Mouse (Mus musculus): ENCODE measurements at regions not wholly inside any gene's neighbourhood (a gene's known extent, or its start where the extent isn't known, plus 50 kb on each side); places are given as distances from the start of the nearest gene placed in this dataset.
"Not testable (repeated sequence)": the region's sequence is repeated elsewhere in the genome, so short reads cannot be mapped to it uniquely, and the experiment has no call there.

GRCm38 (mm10) chr13:12726831-12727230 is 73.0 kb downstream of the Prl2c3 start:
- H3K4me2 ChIP-seq (replicated peaks); H3K36me3 ChIP-seq; ATAC-seq; H3K9ac ChIP-seq; H3K4me3 ChIP-seq (replicated peaks); H3K9me3 ChIP-seq; H3K27me3 ChIP-seq (replicated peaks); H3K27ac ChIP-seq; H3K4me1 ChIP-seq (replicated peaks): not testable (repeated sequence)

- H3K27me3 ChIP-seq (replicated peaks); H3K27ac ChIP-seq; H3K4me1 ChIP-seq (replicated peaks); H3K4me2 ChIP-seq (replicated peaks); H3K9me3 ChIP-seq; H3K9ac ChIP-seq; H3K4me3 ChIP-seq (replicated peaks); ATAC-seq; H3K36me3 ChIP-seq: not testable (repeated sequence)
- WGBS = 84% methylated on average over 7 of the region's 7 CpGs
Measured at GRCm38 (mm10) chr13:12717972-12718546, 81.8 kb downstream of the Prl2c3 start.

GRCm38 (mm10) chr13:12711471-12712273 is 88.2 kb downstream of the Prl2c3 start:
- H3K9me3 ChIP-seq = no peaks in the 10 kb centered on the region
- no peak overlapping the region for H3K4me2 ChIP-seq (replicated peaks)
- ATAC-seq = no peak
- no peak overlapping the region for H3K4me3 ChIP-seq (replicated peaks)
- WGBS = 71% methylated on average over 7 of the region's 7 CpGs
- no peaks in the 10 kb centered on the region for H3K4me1 ChIP-seq (replicated peaks)
- H3K27me3 ChIP-seq (replicated peaks) = no peaks in the 10 kb centered on the region
- H3K27ac ChIP-seq = no peak overlapping the region
- no peaks in the 10 kb centered on the region for H3K36me3 ChIP-seq
- H3K9ac ChIP-seq = no peak overlapping the region

GRCm38 (mm10) chr13:12702804-12703612 is 96.9 kb downstream of the Prl2c3 start:
- peak overlapping the region; percentile 9; the same call in 1 of the 2 replicates for H3K4me3 ChIP-seq (replicated peaks)
- H3K27me3 ChIP-seq (replicated peaks); H3K4me1 ChIP-seq (replicated peaks); H3K36me3 ChIP-seq; H3K9me3 ChIP-seq; H3K9ac ChIP-seq; H3K27ac ChIP-seq: not testable (repeated sequence)
- peak; percentile 74 for ATAC-seq
- H3K4me2 ChIP-seq (replicated peaks) = peak overlapping the region; percentile 50
- WGBS = 3% methylated on average over 17 of the region's 27 CpGs

GRCm38 (mm10) chr13:12702111-12702803 is 97.6 kb downstream of the Prl2c3 start:
- H3K36me3 ChIP-seq; H3K4me1 ChIP-seq (replicated peaks); H3K9ac ChIP-seq; H3K27me3 ChIP-seq (replicated peaks); H3K9me3 ChIP-seq; H3K27ac ChIP-seq: not testable (repeated sequence)
- Histone ChIP-seq H3K4me3 (replicated peaks) (peak overlapping the region; percentile 23), H3K4me2 (replicated peaks) (peak overlapping the region; percentile 50)
- WGBS = under 1% methylated on average over 26 of the region's 46 CpGs
- ATAC-seq = peak; percentile 77

GRCm38 (mm10) chr13:12693593-12694118 is 106.2 kb downstream of the Prl2c3 start:
- H3K9ac ChIP-seq; H3K27me3 ChIP-seq (replicated peaks); H3K27ac ChIP-seq; H3K36me3 ChIP-seq; H3K4me3 ChIP-seq (replicated peaks); H3K4me2 ChIP-seq (replicated peaks); H3K4me1 ChIP-seq (replicated peaks); H3K9me3 ChIP-seq: not testable (repeated sequence)
- ATAC-seq = peak; percentile 56
- 42% methylated on average over 5 of the region's 7 CpGs for WGBS

- H3K9me3 ChIP-seq; H3K27ac ChIP-seq; H3K9ac ChIP-seq; H3K27me3 ChIP-seq (replicated peaks); H3K4me2 ChIP-seq (replicated peaks); ATAC-seq; H3K36me3 ChIP-seq; H3K4me1 ChIP-seq (replicated peaks); H3K4me3 ChIP-seq (replicated peaks): not testable (repeated sequence)
- no CpG with 5 or more reads among the region's 1 CpGs for WGBS
Measured at GRCm38 (mm10) chr13:12688778-12689177, 111.1 kb downstream of the Prl2c3 start.

GRCm38 (mm10) chr13:12688149-12688548 is 111.7 kb downstream of the Prl2c3 start:
- peak; percentile 73; the same call in 1 of the 2 replicates for ATAC-seq
- H3K36me3 ChIP-seq; H3K4me3 ChIP-seq (replicated peaks); H3K9ac ChIP-seq; H3K27ac ChIP-seq; H3K4me1 ChIP-seq (replicated peaks); H3K27me3 ChIP-seq (replicated peaks); H3K4me2 ChIP-seq (replicated peaks); H3K9me3 ChIP-seq: not testable (repeated sequence)
- 33% methylated on average over 1 of the region's 5 CpGs for WGBS

GRCm38 (mm10) chr13:12680954-12681571 is 115.4 kb downstream of the Ero1lb start:
- H3K4me2 ChIP-seq (replicated peaks); H3K4me3 ChIP-seq (replicated peaks); H3K36me3 ChIP-seq; H3K4me1 ChIP-seq (replicated peaks); H3K9me3 ChIP-seq; H3K9ac ChIP-seq; H3K27me3 ChIP-seq (replicated peaks); H3K27ac ChIP-seq: not testable (repeated sequence)
- peak; percentile 58; the same call in 1 of the 2 replicates for ATAC-seq
- 76% methylated on average over 4 of the region's 6 CpGs for WGBS

- 14% methylated on average over 19 of the region's 19 CpGs for WGBS
- H3K9ac ChIP-seq = not testable (repeated sequence)
- ATAC-seq = peak; percentile 78
Measured at GRCm38 (mm10) chr13:12680283-12680953, 114.7 kb downstream of the Ero1lb start.

GRCm38 (mm10) chr13:12677372-12677771 is 111.7 kb downstream of the Ero1lb start:
- WGBS = 79% methylated on average over 2 of the region's 2 CpGs
- Histone ChIP-seq H3K4me2 (replicated peaks) (no peak overlapping the region), H3K9me3 (no peaks in the 10 kb centered on the region), H3K4me3 (replicated peaks) (no peak overlapping the region), H3K36me3 (no peaks in the 10 kb centered on the region), H3K27me3 (replicated peaks) (no peaks in the 10 kb centered on the region), H3K4me1 (replicated peaks) (no peaks in the 10 kb centered on the region), H3K9ac (no peak overlapping the region), H3K27ac (no peak overlapping the region)
- ATAC-seq = no peak

More at GRCm38 (mm10) chr13:12680283-12680953, 114.7 kb downstream of the Ero1lb start:
- peak overlapping the region; percentile 53 for H3K4me2 ChIP-seq (replicated peaks)
- not testable (repeated sequence) for H3K4me1 ChIP-seq (replicated peaks); H3K27me3 ChIP-seq (replicated peaks); H3K9me3 ChIP-seq; H3K36me3 ChIP-seq; H3K27ac ChIP-seq; H3K4me3 ChIP-seq (replicated peaks)
